Mouse (Mus musculus) inflammation-experienced regulatory T-cells, adult 6 months (primary cell): ENCODE measurements around the gene Tspan5. TPM values are rescaled to one million over a fixed set of nuclear protein-coding genes. Genes with fewer than 3 reads are reported as not detected.

Source experiments
- ATAC-seq: one replicate; pipeline ENCODE4 v1.8.0; 2017
- polyA plus RNA-seq, 3 experiments: library from polyadenylated mRNA; unstranded; fragments of 100-300 nt; shearing (Covaris generic); gene quantifications; one replicate each; pipeline ENCODE4 v1.2.1; 2017

The Tspan5 gene
- polyA plus RNA-seq, 3 experiments from 2014 or later: 4.1 to 11.4 (median 8.2) TPM

DNA sequence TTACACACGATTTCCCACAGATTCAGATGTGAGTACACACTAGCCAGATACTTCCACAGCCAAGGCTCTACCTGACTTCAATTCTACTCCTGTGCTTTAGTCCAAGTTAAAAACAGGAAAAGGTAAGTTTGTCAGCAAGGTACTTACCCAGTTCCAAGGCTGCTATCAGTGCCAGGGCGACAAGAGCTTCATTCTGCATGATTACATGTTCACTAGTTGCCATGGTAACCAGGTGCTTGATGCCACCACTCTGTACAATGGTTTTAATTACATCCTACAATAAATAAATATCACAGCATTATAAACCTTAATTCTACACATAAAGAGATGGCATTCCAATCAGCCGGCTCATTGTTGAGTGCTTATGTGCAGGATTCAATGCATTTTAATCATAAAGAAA, 203.5 kb downstream of the Tspan5 start:
- no peak for ATAC-seq

- ATAC-seq: no peak
Observed at GRCm38 (mm10) chr3:138949081-138949480, 207.1 kb downstream of the Tspan5 start.

DNA sequence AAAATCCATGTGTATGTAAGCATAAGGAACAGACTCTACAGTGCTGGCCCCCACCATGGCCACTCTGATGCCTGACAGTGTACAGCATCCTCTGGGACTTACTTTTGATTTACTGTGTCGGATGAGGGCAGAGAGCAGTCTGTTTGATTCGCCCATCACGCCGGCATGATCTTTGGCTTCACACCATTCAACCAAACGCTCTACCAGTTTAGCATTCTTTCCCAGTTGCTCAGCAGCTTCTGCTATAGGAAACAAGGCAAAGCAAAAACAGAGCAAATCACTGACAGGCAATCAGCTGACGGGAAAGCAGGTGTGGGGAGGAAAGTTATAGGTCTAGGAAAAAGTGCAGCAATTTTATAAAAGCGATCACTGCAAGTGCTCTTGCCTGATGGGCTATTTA, 213.2 kb downstream of the Tspan5 start:
- no peak for ATAC-seq

Other genes with a start within 250 kb of the Tspan5 start
- gene Eif4e, start 216.0 kb upstream of the Tspan5 start, polyA plus RNA-seq: 100 to 1,000 TPM; 233 to 405 (median 322) TPM